Mouse (Mus musculus): ENCODE measurements at regions not wholly inside any gene's neighbourhood (a gene's known extent, or its start where the extent isn't known, plus 50 kb on each side); places are given as distances from the start of the nearest gene placed in this dataset.
"Not testable (repeated sequence)": the region's sequence is repeated elsewhere in the genome, so short reads cannot be mapped to it uniquely, and the experiment has no call there.

GRCm38 (mm10) chr5:76081379-76081778 lies 58.7 kb upstream of the Srd5a3 start:
- WGBS: 80% methylated on average over 2 of the region's 2 CpGs
- H3K27ac ChIP-seq (replicated peaks; ENCODE audit: low read depth, low read length); H3K27me3 ChIP-seq (ENCODE audit: control insufficient read depth, insufficient read depth, low read length); H3K4me2 ChIP-seq (ENCODE audit: low read length); H3K36me3 ChIP-seq (ENCODE audit: control insufficient read depth, insufficient read depth, low read length); DNase-seq; H3K4me3 ChIP-seq (replicated peaks; ENCODE audit: low read depth, low read length); H3K9me3 ChIP-seq (ENCODE audit: control insufficient read depth, low read length); H3K9ac ChIP-seq (replicated peaks; ENCODE audit: low read length); ATAC-seq (ENCODE audit: low FRiP score, low TSS enrichment): not testable (repeated sequence)
- peaks cover 11% of the 10 kb centered on the region for H3K4me1 ChIP-seq (ENCODE audit: control insufficient read depth, insufficient read depth, low read length)

GRCm38 (mm10) chr5:76080429-76080828 lies 59.6 kb upstream of the Srd5a3 start:
- Histone ChIP-seq H3K4me1 (ENCODE audit: control insufficient read depth, insufficient read depth, low read length) (peaks cover 14% of the 10 kb centered on the region), H3K36me3 (ENCODE audit: control insufficient read depth, insufficient read depth, low read length) (no peaks in the 10 kb centered on the region), H3K4me2 (ENCODE audit: low read length) (no peak overlapping the region), H3K4me3 (replicated peaks; ENCODE audit: low read depth, low read length) (no peak overlapping the region), H3K9me3 (ENCODE audit: control insufficient read depth, low read length) (no peaks in the 10 kb centered on the region), H3K9ac (replicated peaks; ENCODE audit: low read length) (no peak overlapping the region), H3K27ac (replicated peaks; ENCODE audit: low read depth, low read length) (no peak overlapping the region), H3K27me3 (ENCODE audit: control insufficient read depth, insufficient read depth, low read length) (no peaks in the 10 kb centered on the region; the same call in 1 of the 2 replicates)
- ATAC-seq (ENCODE audit: low FRiP score, low TSS enrichment) (no peak), DNase-seq (peak; percentile 28)
- 26% methylated on average over 8 of the region's 8 CpGs for WGBS

GRCm38 (mm10) chr5:76079204-76080025 lies 60.7 kb upstream of the Srd5a3 start:
- H3K4me3 ChIP-seq (replicated peaks; ENCODE audit: low read depth, low read length): no peak overlapping the region
- DNase-seq (peak; percentile 45), ATAC-seq (ENCODE audit: low FRiP score, low TSS enrichment) (no peak)

GRCm38 (mm10) chr5:76078485-76078884 lies 61.6 kb upstream of the Srd5a3 start:
- 93% methylated on average over 1 of the region's 1 CpGs for WGBS

More at GRCm38 (mm10) chr5:76079204-76080025, 60.7 kb upstream of the Srd5a3 start:
- H3K4me2 ChIP-seq (ENCODE audit: low read length): no peak overlapping the region
- H3K27me3 ChIP-seq (ENCODE audit: control insufficient read depth, insufficient read depth, low read length): no peaks in the 10 kb centered on the region; the same call in 1 of the 2 replicates
- WGBS: 41% methylated on average over 11 of the region's 11 CpGs
- no peaks in the 10 kb centered on the region for H3K9me3 ChIP-seq (ENCODE audit: control insufficient read depth, low read length)
- peak overlapping the region; percentile 49 for H3K27ac ChIP-seq (replicated peaks; ENCODE audit: low read depth, low read length)
- no peak overlapping the region for H3K9ac ChIP-seq (replicated peaks; ENCODE audit: low read length)
- H3K4me1 ChIP-seq (ENCODE audit: control insufficient read depth, insufficient read depth, low read length): peaks cover 17% of the 10 kb centered on the region
- H3K36me3 ChIP-seq (ENCODE audit: control insufficient read depth, insufficient read depth, low read length): no peaks in the 10 kb centered on the region

GRCm38 (mm10) chr5:76076283-76076682 lies 63.8 kb upstream of the Srd5a3 start:
- DNase-seq (no peak), ATAC-seq (ENCODE audit: low FRiP score, low TSS enrichment) (no peak)
- H3K4me2 ChIP-seq (ENCODE audit: low read length): no peak overlapping the region
- no peak overlapping the region for H3K27ac ChIP-seq (replicated peaks; ENCODE audit: low read depth, low read length)
- no peak overlapping the region for H3K4me3 ChIP-seq (replicated peaks; ENCODE audit: low read depth, low read length)
- H3K27me3 ChIP-seq (ENCODE audit: control insufficient read depth, insufficient read depth, low read length): no peaks in the 10 kb centered on the region; the same call in 1 of the 2 replicates
- H3K9me3 ChIP-seq (ENCODE audit: control insufficient read depth, low read length): no peaks in the 10 kb centered on the region
- 92% methylated on average over 7 of the region's 7 CpGs for WGBS
- H3K9ac ChIP-seq (replicated peaks; ENCODE audit: low read length): no peak overlapping the region
- H3K4me1 ChIP-seq (ENCODE audit: control insufficient read depth, insufficient read depth, low read length): peaks cover 17% of the 10 kb centered on the region
- H3K36me3 ChIP-seq (ENCODE audit: control insufficient read depth, insufficient read depth, low read length): no peaks in the 10 kb centered on the region

More at GRCm38 (mm10) chr5:76078485-76078884, 61.6 kb upstream of the Srd5a3 start:
- Histone ChIP-seq H3K27ac (replicated peaks; ENCODE audit: low read depth, low read length) (no peak overlapping the region), H3K4me3 (replicated peaks; ENCODE audit: low read depth, low read length) (no peak overlapping the region), H3K27me3 (ENCODE audit: control insufficient read depth, insufficient read depth, low read length) (no peaks in the 10 kb centered on the region; the same call in 1 of the 2 replicates), H3K4me1 (ENCODE audit: control insufficient read depth, insufficient read depth, low read length) (peaks cover 17% of the 10 kb centered on the region), H3K9me3 (ENCODE audit: control insufficient read depth, low read length) (no peaks in the 10 kb centered on the region), H3K4me2 (ENCODE audit: low read length) (no peak overlapping the region), H3K9ac (replicated peaks; ENCODE audit: low read length) (no peak overlapping the region), H3K36me3 (ENCODE audit: control insufficient read depth, insufficient read depth, low read length) (no peaks in the 10 kb centered on the region)
- ATAC-seq (ENCODE audit: low FRiP score, low TSS enrichment) (no peak), DNase-seq (no peak)

- H3K27ac ChIP-seq (replicated peaks; ENCODE audit: low read depth, low read length): no peak overlapping the region
Observed at GRCm38 (mm10) chr5:76075401-76075800, 64.7 kb upstream of the Srd5a3 start.

GRCm38 (mm10) chr5:76067881-76068280 lies 72.2 kb upstream of the Srd5a3 start:
- Histone ChIP-seq H3K4me1 (ENCODE audit: control insufficient read depth, insufficient read depth, low read length) (no peaks in the 10 kb centered on the region), H3K27me3 (ENCODE audit: control insufficient read depth, insufficient read depth, low read length) (no peaks in the 10 kb centered on the region), H3K27ac (replicated peaks; ENCODE audit: low read depth, low read length) (no peak overlapping the region), H3K4me3 (replicated peaks; ENCODE audit: low read depth, low read length) (no peak overlapping the region), H3K9ac (replicated peaks; ENCODE audit: low read length) (no peak overlapping the region), H3K4me2 (ENCODE audit: low read length) (no peak overlapping the region), H3K36me3 (ENCODE audit: control insufficient read depth, insufficient read depth, low read length) (no peaks in the 10 kb centered on the region), H3K9me3 (ENCODE audit: control insufficient read depth, low read length) (no peaks in the 10 kb centered on the region)
- ATAC-seq (ENCODE audit: low FRiP score, low TSS enrichment): no peak
- 71% methylated on average over 3 of the region's 3 CpGs for WGBS
- no peak for DNase-seq

More at GRCm38 (mm10) chr5:76075401-76075800, 64.7 kb upstream of the Srd5a3 start:
- H3K9me3 ChIP-seq (ENCODE audit: control insufficient read depth, low read length): no peaks in the 10 kb centered on the region
- ATAC-seq (ENCODE audit: low FRiP score, low TSS enrichment): no peak
- H3K36me3 ChIP-seq (ENCODE audit: control insufficient read depth, insufficient read depth, low read length): no peaks in the 10 kb centered on the region
- 24% methylated on average over 8 of the region's 8 CpGs for WGBS
- H3K27me3 ChIP-seq (ENCODE audit: control insufficient read depth, insufficient read depth, low read length): no peaks in the 10 kb centered on the region; the same call in 1 of the 2 replicates
- peak; percentile 35 for DNase-seq
- no peak overlapping the region for H3K9ac ChIP-seq (replicated peaks; ENCODE audit: low read length)
- no peak overlapping the region for H3K4me3 ChIP-seq (replicated peaks; ENCODE audit: low read depth, low read length)
- H3K4me2 ChIP-seq (ENCODE audit: low read length): peak overlapping the region; percentile 30; the same call in 1 of the 2 replicates
- H3K4me1 ChIP-seq (ENCODE audit: control insufficient read depth, insufficient read depth, low read length): peaks cover 17% of the 10 kb centered on the region

GRCm38 (mm10) chr5:76067231-76067630 lies 72.8 kb upstream of the Srd5a3 start:
- Histone ChIP-seq H3K4me2 (ENCODE audit: low read length) (no peak overlapping the region), H3K27me3 (ENCODE audit: control insufficient read depth, insufficient read depth, low read length) (no peaks in the 10 kb centered on the region), H3K27ac (replicated peaks; ENCODE audit: low read depth, low read length) (no peak overlapping the region), H3K9me3 (ENCODE audit: control insufficient read depth, low read length) (no peaks in the 10 kb centered on the region), H3K9ac (replicated peaks; ENCODE audit: low read length) (no peak overlapping the region), H3K36me3 (ENCODE audit: control insufficient read depth, insufficient read depth, low read length) (no peaks in the 10 kb centered on the region), H3K4me1 (ENCODE audit: control insufficient read depth, insufficient read depth, low read length) (no peaks in the 10 kb centered on the region), H3K4me3 (replicated peaks; ENCODE audit: low read depth, low read length) (no peak overlapping the region)
- no peak for ATAC-seq (ENCODE audit: low FRiP score, low TSS enrichment)
- DNase-seq: no peak
- WGBS: 77% methylated on average over 10 of the region's 10 CpGs

GRCm38 (mm10) chr5:76065789-76066188 lies 74.3 kb upstream of the Srd5a3 start:
- no peaks in the 10 kb centered on the region for H3K27me3 ChIP-seq (ENCODE audit: control insufficient read depth, insufficient read depth, low read length)
- 71% methylated on average over 4 of the region's 4 CpGs for whole genome bisulfite sequencing
- no peak overlapping the region for H3K4me2 ChIP-seq (ENCODE audit: low read length)
- H3K36me3 ChIP-seq (ENCODE audit: control insufficient read depth, insufficient read depth, low read length): no peaks in the 10 kb centered on the region
- no peaks in the 10 kb centered on the region for H3K4me1 ChIP-seq (ENCODE audit: control insufficient read depth, insufficient read depth, low read length)
- no peak overlapping the region for H3K9ac ChIP-seq (replicated peaks; ENCODE audit: low read length)
- H3K27ac ChIP-seq (replicated peaks; ENCODE audit: low read depth, low read length): no peak overlapping the region
- no peaks in the 10 kb centered on the region for H3K9me3 ChIP-seq (ENCODE audit: control insufficient read depth, low read length)
- ATAC-seq (ENCODE audit: low FRiP score, low TSS enrichment) (no peak), DNase-seq (no peak)
- H3K4me3 ChIP-seq (replicated peaks; ENCODE audit: low read depth, low read length): no peak overlapping the region

All from midbrain, embryonic 14.5 days (tissue).